Comparison of ENCODE assay signal across 27 mouse cellular contexts in the genomic region with DNA sequence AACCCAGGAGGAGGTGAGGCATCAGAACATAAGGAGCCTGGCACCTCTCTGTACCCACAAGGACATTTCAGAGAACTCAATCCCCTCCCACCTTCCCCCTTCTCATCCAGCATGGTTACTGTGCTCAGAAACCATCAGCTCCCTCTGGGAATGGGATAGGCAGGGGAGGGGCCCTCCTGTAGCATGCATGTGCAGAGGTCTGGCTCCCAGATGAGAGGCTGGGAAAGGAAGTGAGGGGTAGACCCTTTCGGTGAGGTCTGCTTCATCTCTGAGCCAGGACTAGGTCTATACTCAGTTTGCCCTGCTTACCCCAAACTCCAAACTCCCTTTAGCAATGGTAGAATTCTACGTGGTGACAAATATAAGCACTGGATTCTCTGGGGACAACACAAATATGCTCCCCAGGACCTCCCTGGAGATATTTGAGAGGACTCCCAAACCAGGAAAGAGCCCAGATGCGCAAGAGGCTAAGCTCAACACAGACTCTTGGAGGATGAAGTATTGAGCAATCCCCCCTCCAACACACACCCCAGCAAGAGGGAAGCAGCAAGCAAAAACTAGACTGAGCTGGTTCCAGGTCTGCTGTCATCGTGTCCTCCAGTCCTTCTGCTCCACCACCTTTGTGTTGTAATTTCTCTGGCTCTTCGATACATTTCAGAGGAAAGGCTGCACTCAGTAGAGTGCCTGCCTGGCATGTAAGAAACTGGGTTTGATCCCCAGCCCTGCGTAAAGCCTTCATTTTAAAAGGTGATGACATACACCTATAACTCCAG. TPM values are rescaled to one million over a fixed set of nuclear protein-coding genes. Genes with fewer than 3 reads are reported as not detected.
A peak's percentile ranks its signal among the peaks of the same experiment; 100 is the strongest.
DNase-seq lines count a peak whose midpoint lies in the region; ATAC-seq and TF ChIP-seq lines count a peak whose summit lies in the region.
"Had no signal": no experiment of that assay in that cellular context is flagged by ENCODE, and none has a peak within 500 bp of the region (broad histone marks: within the 10 kb centered on the region; RNA-seq: fewer than 3 reads in every experiment).

No protein-coding gene starts in this region.

- no peak overlapping the region for H3K27ac ChIP-seq in midbrain, embryonic 11.5 days (ENCODE audit: low read depth, low read length)
- H3K27ac ChIP-seq in midbrain, embryonic 15.5 days, result no peak overlapping the region
- peak overlapping the region; percentile 65 for H3K27ac ChIP-seq in limb, embryonic 10.5 days
- no peak overlapping the region for H3K27ac ChIP-seq in thymus, adult 2 months (ENCODE audit: control insufficient read depth, insufficient read depth, low read length)
- H3K27ac ChIP-seq: embryonic facial prominence, embryonic 13.5 days; forebrain, embryonic 13.5 days; heart, embryonic 10.5 days; hindbrain, embryonic 15.5 days had no signal

- ATAC-seq in midbrain, embryonic 11.5 days (ENCODE audit: low FRiP score), result no peak
- no peak for ATAC-seq in midbrain, embryonic 15.5 days (replicated peaks)
- ATAC-seq: forebrain, embryonic 13.5 days; forebrain, postnatal 0 days had no signal

- H3K4me3 ChIP-seq in midbrain, embryonic 11.5 days (ENCODE audit: low read depth, low read length), result no peak overlapping the region
- no peak overlapping the region for H3K4me3 ChIP-seq in midbrain, embryonic 15.5 days
- H3K4me3 ChIP-seq in limb, embryonic 10.5 days, result peak overlapping the region; percentile 15; the same call in 1 of the 2 replicates
- H3K4me3 ChIP-seq in thymus, adult 2 months (ENCODE audit: control insufficient read depth, insufficient read depth, low read length), result no peak overlapping the region
- H3K4me3 ChIP-seq: embryonic facial prominence, embryonic 13.5 days; forebrain, embryonic 13.5 days; heart, embryonic 10.5 days; hindbrain, embryonic 15.5 days had no signal

- H3K4me1 ChIP-seq in midbrain, embryonic 11.5 days (ENCODE audit: control insufficient read depth, insufficient read depth, low read length), result peaks cover 18% of the 10 kb centered on the region
- peaks cover 14% of the 10 kb centered on the region for H3K4me1 ChIP-seq in midbrain, embryonic 15.5 days
- H3K4me1 ChIP-seq in limb, embryonic 10.5 days, result peaks cover 75% of the 10 kb centered on the region
- H3K4me1 ChIP-seq in thymus, adult 2 months (replicated peaks; ENCODE audit: control insufficient read depth, insufficient read depth, low read length), result peaks cover 10% of the 10 kb centered on the region

- peaks cover 99% of the 10 kb centered on the region for H3K27me3 ChIP-seq in midbrain, embryonic 11.5 days (ENCODE audit: control insufficient read depth, insufficient read depth, low read length)
- H3K27me3 ChIP-seq in midbrain, embryonic 15.5 days (replicated peaks), result peaks cover 98% of the 10 kb centered on the region
- H3K27me3 ChIP-seq in limb, embryonic 10.5 days (ENCODE audit: low read depth, poor library complexity, severe bottlenecking), result peaks cover 100% of the 10 kb centered on the region
- H3K27me3 ChIP-seq in thymus, adult 2 months (ENCODE audit: control insufficient read depth, insufficient read depth, low read length), result peaks cover 62% of the 10 kb centered on the region

- TF ChIP-seq POLR2A in thymus, adult 2 months (IDR thresholded peaks at IDR 0.05; ENCODE audit: control insufficient read depth, extremely low read depth, insufficient read depth, low read length, poor library complexity), result no peak

- peaks cover 3% of the 10 kb centered on the region; the same call in 1 of the 2 replicates for H3K9me3 ChIP-seq in midbrain, embryonic 11.5 days (ENCODE audit: control insufficient read depth, low read length)
- no peaks in the 10 kb centered on the region for H3K9me3 ChIP-seq in midbrain, embryonic 15.5 days
- H3K9me3 ChIP-seq in limb, embryonic 10.5 days (replicated peaks), result no peaks in the 10 kb centered on the region
- H3K9me3 ChIP-seq: embryonic facial prominence, embryonic 13.5 days; forebrain, embryonic 13.5 days; heart, embryonic 10.5 days; hindbrain, embryonic 15.5 days had no signal

- TF ChIP-seq CTCF in thymus, adult 2 months (IDR thresholded peaks at IDR 0.05; ENCODE audit: borderline replicate concordance, control insufficient read depth, extremely low read depth, insufficient read depth, low read length, poor library complexity), result no peak

- no peak overlapping the region for H3K4me2 ChIP-seq in midbrain, embryonic 11.5 days
- H3K4me2 ChIP-seq in midbrain, embryonic 15.5 days, result no peak overlapping the region
- H3K4me2 ChIP-seq: embryonic facial prominence, embryonic 13.5 days; forebrain, embryonic 13.5 days; hindbrain, embryonic 15.5 days had no signal

- 10% methylated on average over 6 of the region's 6 CpGs for WGBS in midbrain, embryonic 11.5 days
- 6% methylated on average over 6 of the region's 6 CpGs for WGBS in midbrain, embryonic 15.5 days
- 3% methylated on average over 6 of the region's 6 CpGs for WGBS in limb, embryonic 10.5 days
- WGBS in thymus, adult 2 months, result 10% methylated on average over 6 of the region's 6 CpGs

- DNase-seq in midbrain, embryonic 11.5 days (ENCODE audit: low spot score, missing footprints), result peak; percentile 75
- DNase-seq in adipocyte (ENCODE audit: low spot score), result peak; percentile 42
- DNase-seq in limb, embryonic 10.5 days (ENCODE audit: low spot score), result peak; percentile 54
- no peak for DNase-seq in heart, postnatal 4 days
- no peak for DNase-seq in thymus, adult 2 months
- DNase-seq in layer of hippocampus, adult 18-20 months (ENCODE audit: low spot score in 2 of 2), result no peak
- DNase-seq: adrenal gland, postnatal 10 days; cerebellum, adult 11-12 months; cerebellum, adult 9-10 months; cerebellum, postnatal 25 days; forebrain, postnatal 0 days; gastrocnemius, postnatal 14 days; heart, postnatal 10 days had no signal

- no peak overlapping the region for H3K9ac ChIP-seq in midbrain, embryonic 11.5 days (ENCODE audit: low read length)
- H3K9ac ChIP-seq in midbrain, embryonic 15.5 days, result no peak overlapping the region
- H3K9ac ChIP-seq: embryonic facial prominence, embryonic 13.5 days; forebrain, embryonic 13.5 days; forebrain, postnatal 0 days; hindbrain, embryonic 15.5 days had no signal

- no peaks in the 10 kb centered on the region for H3K36me3 ChIP-seq in midbrain, embryonic 11.5 days (ENCODE audit: control insufficient read depth, insufficient read depth, low read length)
- no peaks in the 10 kb centered on the region for H3K36me3 ChIP-seq in midbrain, embryonic 15.5 days (replicated peaks)
- no peaks in the 10 kb centered on the region for H3K36me3 ChIP-seq in limb, embryonic 10.5 days
- H3K36me3 ChIP-seq in thymus, adult 2 months (ENCODE audit: control insufficient read depth, insufficient read depth, low read length), result no peaks in the 10 kb centered on the region
- H3K36me3 ChIP-seq: embryonic facial prominence, embryonic 13.5 days; heart, embryonic 10.5 days; hindbrain, embryonic 15.5 days had no signal

RNA-seq across cellular contexts. Expression of a gene that starts 3.1 kb away (rescaled TPM):
- polyA plus RNA-seq in midbrain, embryonic 11.5 days (2014; fragmentation: Nextera tagmentation; extraction: Ambion mirVana), result 0.25 and 0.26 TPM in 2 replicates
- 0.18 and 0.23 TPM in 2 replicates for polyA plus RNA-seq in midbrain, embryonic 15.5 days (2015; fragmentation: Nextera tagmentation; extraction: Ambion mirVana)
- 6.3 and 10.7 TPM in 2 replicates for polyA plus RNA-seq in limb, embryonic 10.5 days (2016; fragmentation: Nextera tagmentation; extraction: Ambion mirVana)
- not detected for total RNA-seq in heart, postnatal 4 days (2021)
- polyA plus RNA-seq in thymus, adult 2 months (2012; rRNA removed), result 0.08 and 0.23 TPM in 2 replicates
- not detected for total RNA-seq in layer of hippocampus, adult 18-20 months (2021)
- total RNA-seq: adrenal gland, postnatal 10 days; adrenal gland, postnatal 4 days; CH12.LX; forebrain, postnatal 0 days; gastrocnemius, adult 18-20 months; gastrocnemius, postnatal 14 days; heart, postnatal 10 days; hematopoietic stem cell, adult 5-6 weeks had no signal
- polyA plus RNA-seq: embryonic facial prominence, embryonic 13.5 days; forebrain, embryonic 13.5 days; forebrain, postnatal 0 days; gonadal fat pad, adult 2 months; heart, embryonic 10.5 days; heart, embryonic 14.5 days; hindbrain, embryonic 15.5 days; intestine, embryonic 14.5 days had no signal

RNA-seq across cellular contexts. Expression of a gene that starts 30.3 kb away (rescaled TPM):
- polyA plus RNA-seq in midbrain, embryonic 11.5 days (2014; fragmentation: Nextera tagmentation; extraction: Ambion mirVana), result not detected in 2 replicates
- not detected in 2 replicates for polyA plus RNA-seq in midbrain, embryonic 15.5 days (2015; fragmentation: Nextera tagmentation; extraction: Ambion mirVana)
- not detected in 2 replicates for polyA plus RNA-seq in limb, embryonic 10.5 days (2016; fragmentation: Nextera tagmentation; extraction: Ambion mirVana)
- under 1 TPM; 0.56 to 0.88 TPM for total RNA-seq in heart, postnatal 4 days (2021)
- 3.8 and 6.0 TPM in 2 replicates for polyA plus RNA-seq in thymus, adult 2 months (2012; rRNA removed)
- total RNA-seq in layer of hippocampus, adult 18-20 months (2021), result not detected
- total RNA-seq: CH12.LX; ES-E14; forebrain, postnatal 0 days; gastrocnemius, adult 18-20 months; gastrocnemius, postnatal 14 days; hematopoietic stem cell, adult 5-6 weeks had no signal
- polyA plus RNA-seq: brain, embryonic 14.5 days; embryonic facial prominence, embryonic 13.5 days; forebrain, embryonic 13.5 days; forebrain, postnatal 0 days; gonadal fat pad, adult 2 months; heart, embryonic 10.5 days; hindbrain, embryonic 15.5 days; intestine, embryonic 14.5 days had no signal

RNA-seq across cellular contexts. Expression of a gene that starts 34.9 kb away (rescaled TPM):
- not detected in 2 replicates for polyA plus RNA-seq in midbrain, embryonic 11.5 days (2014; fragmentation: Nextera tagmentation; extraction: Ambion mirVana)
- not detected in 2 replicates for polyA plus RNA-seq in midbrain, embryonic 15.5 days (2015; fragmentation: Nextera tagmentation; extraction: Ambion mirVana)
- polyA plus RNA-seq in limb, embryonic 10.5 days (2016; fragmentation: Nextera tagmentation; extraction: Ambion mirVana), result not detected in 2 replicates
- not detected for total RNA-seq in heart, postnatal 4 days (2021)
- polyA plus RNA-seq in thymus, adult 2 months (2012; rRNA removed), result 0.35 and 0.36 TPM in 2 replicates
- under 1 TPM; 0.20 to 0.37 TPM for total RNA-seq in layer of hippocampus, adult 18-20 months (2021)
- total RNA-seq: adrenal gland, postnatal 10 days; CH12.LX; ES-E14; gastrocnemius, adult 18-20 months; gastrocnemius, postnatal 14 days; heart, postnatal 10 days; hematopoietic stem cell, adult 5-6 weeks had no signal
- polyA plus RNA-seq: forebrain, embryonic 13.5 days; heart, embryonic 10.5 days; heart, embryonic 14.5 days; hindbrain, embryonic 15.5 days; intestine, embryonic 14.5 days had no signal

RNA-seq across cellular contexts. Expression of a gene that starts 51.9 kb away (rescaled TPM):
- polyA plus RNA-seq in midbrain, embryonic 11.5 days (2014; fragmentation: Nextera tagmentation; extraction: Ambion mirVana), result not detected in 2 replicates
- not detected in 2 replicates for polyA plus RNA-seq in midbrain, embryonic 15.5 days (2015; fragmentation: Nextera tagmentation; extraction: Ambion mirVana)
- not detected in 2 replicates for polyA plus RNA-seq in limb, embryonic 10.5 days (2016; fragmentation: Nextera tagmentation; extraction: Ambion mirVana)
- not detected for total RNA-seq in heart, postnatal 4 days (2021)
- 0.47 and 0.51 TPM in 2 replicates for polyA plus RNA-seq in thymus, adult 2 months (2012; rRNA removed)
- not detected for total RNA-seq in layer of hippocampus, adult 18-20 months (2021)
- total RNA-seq: CH12.LX; ES-E14; forebrain, postnatal 0 days; gastrocnemius, adult 18-20 months; gastrocnemius, postnatal 14 days; heart, postnatal 10 days; hematopoietic stem cell, adult 5-6 weeks had no signal
- polyA plus RNA-seq: brain, embryonic 14.5 days; embryonic facial prominence, embryonic 13.5 days; forebrain, embryonic 13.5 days; gonadal fat pad, adult 2 months; heart, embryonic 10.5 days; hindbrain, embryonic 15.5 days; intestine, embryonic 14.5 days had no signal

RNA-seq across cellular contexts. Expression of a gene that starts 54.5 kb away (rescaled TPM):
- 0.18 TPM in 1 of 2 replicates, not detected in the other for polyA plus RNA-seq in midbrain, embryonic 11.5 days (2014; fragmentation: Nextera tagmentation; extraction: Ambion mirVana)
- 0.22 and 0.36 TPM in 2 replicates for polyA plus RNA-seq in midbrain, embryonic 15.5 days (2015; fragmentation: Nextera tagmentation; extraction: Ambion mirVana)
- polyA plus RNA-seq in limb, embryonic 10.5 days (2016; fragmentation: Nextera tagmentation; extraction: Ambion mirVana), result 0.16 and 0.28 TPM in 2 replicates
- total RNA-seq in heart, postnatal 4 days (2021), result not detected
- 0.05 TPM in 1 of 2 replicates, not detected in the other for polyA plus RNA-seq in thymus, adult 2 months (2012; rRNA removed)
- not detected for total RNA-seq in layer of hippocampus, adult 18-20 months (2021)
- total RNA-seq: forebrain, postnatal 0 days; gastrocnemius, adult 18-20 months; gastrocnemius, postnatal 14 days; heart, postnatal 10 days; hematopoietic stem cell, adult 5-6 weeks had no signal
- polyA plus RNA-seq: brain, embryonic 14.5 days; forebrain, postnatal 0 days; heart, embryonic 14.5 days; intestine, embryonic 14.5 days had no signal

Comparison
In these comparisons a context has a peak if more than half of its experiments do, and no peak if none do; other contexts are left out.
1. DNase-seq: peak in midbrain, embryonic 11.5 days (single experiment), adipocyte (single experiment) and limb, embryonic 10.5 days (single experiment); none in heart, postnatal 4 days (single experiment), thymus, adult 2 months (single experiment) and layer of hippocampus, adult 18-20 months (0 of 2).